ENCODE assay signal across 12 mouse cellular contexts in genomic region chr6:84593693-84594092, GRCm38 (mm10). TPM values are rescaled to one million over a fixed set of nuclear protein-coding genes. Genes with fewer than 3 reads are reported as not detected.
A peak's percentile ranks its signal among the peaks of the same experiment; 100 is the strongest.
DNase-seq lines count a peak whose midpoint lies in the region; ATAC-seq and TF ChIP-seq lines count a peak whose summit lies in the region.
"Had no signal": no experiment of that assay in that cellular context is flagged by ENCODE, and none has a peak within 500 bp of the region (broad histone marks: within the 10 kb centered on the region; RNA-seq: fewer than 3 reads in every experiment).

Cyp26b1 (minus strand) TSS chr6:84593908.

- no peak within 1 kb of the TSS for H3K9ac ChIP-seq in forebrain, embryonic 15.5 days (replicated peaks)
- no peak within 1 kb of the TSS for H3K9ac ChIP-seq in midbrain, embryonic 12.5 days (replicated peaks)
- H3K9ac ChIP-seq: forebrain, embryonic 13.5 days had no signal

- no peaks in the 10 kb centered on the region for H3K36me3 ChIP-seq in forebrain, embryonic 10.5 days (replicated peaks)
- H3K36me3 ChIP-seq in forebrain, embryonic 15.5 days = no peaks in the 10 kb centered on the region
- no peaks in the 10 kb centered on the region for H3K36me3 ChIP-seq in midbrain, embryonic 12.5 days

- no peak within 1 kb of the TSS for H3K4me2 ChIP-seq in forebrain, embryonic 15.5 days (replicated peaks)
- peak within 1 kb of the TSS; percentile 30 for H3K4me2 ChIP-seq in midbrain, embryonic 12.5 days (replicated peaks)
- H3K4me2 ChIP-seq: forebrain, embryonic 13.5 days had no signal

- H3K4me3 ChIP-seq in forebrain, embryonic 10.5 days = no peak within 1 kb of the TSS
- H3K4me3 ChIP-seq in forebrain, embryonic 15.5 days = no peak within 1 kb of the TSS
- H3K4me3 ChIP-seq in embryonic fibroblast, embryonic 13.5 days (ENCODE audit: insufficient read depth, low read length) = no peak within 1 kb of the TSS
- H3K4me3 ChIP-seq in midbrain, embryonic 12.5 days = peak within 1 kb of the TSS; percentile 3; the same call in 1 of the 2 replicates
- H3K4me3 ChIP-seq: forebrain, embryonic 13.5 days had no signal

- peaks cover 69% of the 10 kb centered on the region for H3K27me3 ChIP-seq in forebrain, embryonic 10.5 days (ENCODE audit: poor library complexity, severe bottlenecking)
- peaks cover 24% of the 10 kb centered on the region for H3K27me3 ChIP-seq in forebrain, embryonic 15.5 days
- peaks cover 50% of the 10 kb centered on the region for H3K27me3 ChIP-seq in midbrain, embryonic 12.5 days
- H3K27me3 ChIP-seq: Patski had no signal

- WGBS in forebrain, embryonic 10.5 days = 85% methylated on average over 10 of the region's 10 CpGs
- WGBS in forebrain, embryonic 15.5 days = 72% methylated on average over 10 of the region's 10 CpGs
- WGBS in midbrain, embryonic 12.5 days = 76% methylated on average over 10 of the region's 10 CpGs

- H3K9me3 ChIP-seq in forebrain, embryonic 10.5 days = no peaks in the 10 kb centered on the region
- H3K9me3 ChIP-seq in forebrain, embryonic 15.5 days = no peaks in the 10 kb centered on the region
- H3K9me3 ChIP-seq in midbrain, embryonic 12.5 days = no peaks in the 10 kb centered on the region
- H3K9me3 ChIP-seq: forebrain, embryonic 13.5 days had no signal

- intact Hi-C loops in left cerebral cortex, postnatal 25 days (cut with DNase I) = loop anchor here (5.0 to 10.0 kb wide), 2 partner anchors 319 to 421 kb away; no protein-coding TSS in a partner anchor

- DNase-seq in forebrain, embryonic 10.5 days (ENCODE audit: extremely low spot score, low spot score) = peak; percentile 14
- no peak for DNase-seq in left cerebral cortex, postnatal 25 days (ENCODE audit: low spot score in 2 of 2)
- no peak for DNase-seq in left cerebral cortex, adult 11 months (ENCODE audit: low spot score)
- DNase-seq in lung, postnatal 25 days (ENCODE audit: low spot score) = no peak
- DNase-seq in spleen, postnatal 10 days (ENCODE audit: low spot score in 2 of 2) = no peak
- DNase-seq: kidney, postnatal 10 days; lung, postnatal 36 days had no signal

- no peak for ATAC-seq in forebrain, embryonic 15.5 days (replicated peaks)
- no peak for ATAC-seq in midbrain, embryonic 12.5 days (ENCODE audit: low FRiP score, low read depth)
- ATAC-seq: forebrain, embryonic 13.5 days; Patski had no signal

- peaks cover 44% of the 10 kb centered on the region for H3K4me1 ChIP-seq in forebrain, embryonic 10.5 days
- H3K4me1 ChIP-seq in forebrain, embryonic 15.5 days = peaks cover 22% of the 10 kb centered on the region
- H3K4me1 ChIP-seq in embryonic fibroblast, embryonic 13.5 days (ENCODE audit: control insufficient read depth, insufficient read depth, low read length) = peaks cover 3% of the 10 kb centered on the region; the same call in 1 of the 2 replicates
- peaks cover 32% of the 10 kb centered on the region for H3K4me1 ChIP-seq in midbrain, embryonic 12.5 days

- no peak for TF ChIP-seq POLR2A in embryonic fibroblast, embryonic 13.5 days (IDR thresholded peaks at IDR 0.05; ENCODE audit: low read depth, low read length)

- no peak for TF ChIP-seq CTCF in embryonic fibroblast, embryonic 13.5 days (IDR thresholded peaks at IDR 0.05; ENCODE audit: borderline replicate concordance, insufficient read depth, low read length)

- H3K27ac ChIP-seq in forebrain, embryonic 10.5 days = peak within 1 kb of the TSS; percentile 70
- H3K27ac ChIP-seq in forebrain, embryonic 15.5 days (replicated peaks) = no peak within 1 kb of the TSS
- no peak within 1 kb of the TSS for H3K27ac ChIP-seq in embryonic fibroblast, embryonic 13.5 days (ENCODE audit: insufficient read depth, low read length)
- peak within 1 kb of the TSS; percentile 42; the same call in 1 of the 2 replicates for H3K27ac ChIP-seq in midbrain, embryonic 12.5 days (replicated peaks)
- H3K27ac ChIP-seq: forebrain, embryonic 13.5 days had no signal

RNA-seq across cellular contexts. Expression of gene Cyp26b1, which starts in this region (rescaled TPM):
- polyA plus RNA-seq in forebrain, embryonic 10.5 days (2016; fragmentation: Nextera tagmentation; extraction: Ambion mirVana) = 0.90 and 1.2 TPM in 2 replicates
- 2.9 and 5.1 TPM in 2 replicates for polyA plus RNA-seq in forebrain, embryonic 15.5 days (2015; fragmentation: Nextera tagmentation; extraction: Ambion mirVana)
- 10 to 100 TPM; 10.1 TPM for total RNA-seq in left cerebral cortex, postnatal 25 days (2021)
- polyA plus RNA-seq in embryonic fibroblast, embryonic 13.5 days (2011; ENCODE audit: insufficient read length, low read depth, missing spikeins) = 6.2 and 12.0 TPM in 2 replicates
- 7.7 and 14.1 TPM in 2 replicates for polyA plus RNA-seq in midbrain, embryonic 12.5 days (2016; fragmentation: Nextera tagmentation; extraction: Ambion mirVana)

Comparison
In these comparisons a context has a peak if more than half of its experiments do, and no peak if none do; other contexts are left out.
1. H3K27ac ChIP-seq: peak in forebrain, embryonic 10.5 days (single experiment) and midbrain, embryonic 12.5 days (single experiment); none in forebrain, embryonic 15.5 days (single experiment) and embryonic fibroblast, embryonic 13.5 days (single experiment).